Mouse (Mus musculus) ES-Bruce4 (cell line): ENCODE results near the gene Gsk3b.

Experiments used
- CTCF ChIP-seq: IDR thresholded peaks from one replicate; pipeline ENCODE4 v1.8.1; 2011; ENCODE audit warnings: low read depth, low read length
- EP300 ChIP-seq: IDR thresholded peaks from 2 replicates; pipeline ENCODE4 v1.6.1; 2011; ENCODE audit warnings: low read depth, low read length; ENCODE audit not compliant: insufficient read depth
- POLR2A ChIP-seq: IDR thresholded peaks from one replicate; pipeline ENCODE4 v1.8.1; 2011; ENCODE audit warnings: low read length; ENCODE audit not compliant: insufficient read depth

- TF ChIP-seq CTCF (no peak), POLR2A (no peak), EP300 (no peak)
Measured at GRCm38 (mm10) chr16:38110575-38110974, 21.8 kb downstream of the Gsk3b start.
